Mouse (Mus musculus): ENCODE data around the gene Ccdc124.

- TF ChIP-seq CTCF (IDR thresholded peaks at IDR 0.05; ENCODE audit: insufficient read depth, low read length) (no peak), POLR2A (IDR thresholded peaks at IDR 0.05; ENCODE audit: borderline replicate concordance, extremely low read depth, low read depth, low read length) (no peak)
Observed at GRCm38 (mm10) chr8:70856028-70856427, 17.7 kb downstream of the Ccdc124 start.

All from lung, adult 2 months (tissue).